Mouse (Mus musculus) spleen, postnatal 10 days (tissue): ENCODE measurements around the gene Cad.
A peak's percentile ranks its signal among the peaks of the same experiment; 100 is the strongest.

Source experiments
- DNase-seq, 2 experiments: peaks; one replicate each; pipeline ENCODE4 v3.0.0; 2021 to 2022; ENCODE audit warnings: low spot score in 2 of 2

Cad gene

DNA sequence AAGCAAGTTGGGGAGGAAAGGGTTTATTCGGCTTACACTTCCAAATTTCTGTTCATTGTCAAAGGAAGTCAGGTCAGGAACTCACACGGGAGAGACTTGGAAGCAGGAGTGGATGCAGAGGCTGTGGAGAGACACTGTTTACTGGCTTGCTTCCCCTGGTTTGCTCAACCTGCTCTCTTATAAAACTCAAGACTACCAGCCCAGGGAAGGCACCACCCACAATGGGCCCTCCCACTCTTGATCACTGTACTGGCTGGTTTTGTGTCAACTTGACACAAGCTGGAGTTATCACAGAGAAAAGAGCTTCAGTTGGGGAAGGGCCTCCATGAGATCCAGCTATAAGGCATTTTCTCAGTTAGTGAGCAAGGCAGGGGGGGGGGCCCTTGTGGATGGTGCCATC, 16.5 kb downstream of the Cad start:
- DNase-seq: no peak

- no peak for DNase-seq
Measured at GRCm38 (mm10) chr5:31071821-31072220, 17.2 kb downstream of the Cad start.

GRCm38 (mm10) chr5:31073176-31073575, 18.6 kb downstream of the Cad start:
- no peak for DNase-seq

GRCm38 (mm10) chr5:31076346-31076745, 21.8 kb downstream of the Cad start:
- DNase-seq: no peak

- DNase-seq: no peak
Measured at GRCm38 (mm10) chr5:31080059-31080794, 25.6 kb downstream of the Cad start.

DNA sequence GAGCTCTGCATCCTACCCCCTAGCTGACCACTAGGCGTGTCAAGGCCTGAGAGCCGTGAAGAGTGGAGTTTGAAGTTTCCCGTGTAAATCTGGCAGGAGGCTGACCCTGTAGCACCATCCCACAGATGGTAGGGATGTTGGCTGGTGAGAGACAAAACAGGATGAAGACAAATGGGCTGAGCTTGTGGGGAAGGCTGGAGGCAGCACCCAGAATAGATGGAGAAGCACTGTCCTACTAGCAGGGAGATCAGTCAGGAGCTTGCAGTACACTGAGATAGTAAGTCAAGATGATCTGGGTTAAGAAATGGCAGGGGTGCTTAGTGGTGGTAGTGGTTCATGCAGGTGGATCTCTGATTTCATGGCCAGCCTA, 26.2 kb downstream of the Cad start:
- DNase-seq: no peak

DNA sequence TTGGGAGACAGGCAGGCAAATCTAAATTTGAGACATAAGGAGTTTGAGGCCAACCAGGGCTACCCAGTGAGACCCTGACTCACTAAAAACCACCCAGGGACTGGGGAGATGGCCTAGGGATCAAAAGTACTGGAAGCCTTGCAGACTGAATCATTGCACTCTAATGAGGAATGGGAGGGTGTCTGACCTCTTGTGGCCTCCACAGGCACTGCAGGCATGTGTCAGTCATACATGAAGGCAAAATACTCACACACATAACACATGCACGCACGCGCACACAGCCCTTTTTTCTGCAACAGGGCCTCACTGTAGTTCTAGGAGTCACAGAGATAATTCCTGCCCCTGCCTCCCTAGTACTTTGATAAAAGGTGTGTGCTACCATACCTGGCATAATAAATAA, 26.8 kb downstream of the Cad start:
- DNase-seq: peak; percentile 42 to 74

DNA sequence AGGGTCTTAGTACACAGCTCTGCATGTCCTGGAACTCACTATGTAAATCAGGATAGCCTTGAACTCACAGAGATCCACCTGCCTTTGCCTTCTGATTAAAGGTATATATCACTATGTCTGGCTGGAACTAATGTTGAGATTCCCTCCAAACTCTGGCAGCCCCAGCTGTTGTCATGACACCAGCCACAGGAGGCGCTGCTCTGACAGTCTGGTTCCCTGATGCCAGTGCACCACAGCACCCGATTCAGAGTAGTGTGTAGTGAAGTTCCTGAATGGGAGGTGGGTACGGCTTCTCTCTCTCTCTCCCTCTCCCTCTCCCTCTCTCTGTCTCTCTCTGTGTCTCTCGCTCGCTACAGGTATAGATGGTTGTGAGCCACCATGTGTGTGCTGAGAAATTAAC, 27.8 kb downstream of the Cad start:
- peak; percentile 45 to 86 for DNase-seq

DNA sequence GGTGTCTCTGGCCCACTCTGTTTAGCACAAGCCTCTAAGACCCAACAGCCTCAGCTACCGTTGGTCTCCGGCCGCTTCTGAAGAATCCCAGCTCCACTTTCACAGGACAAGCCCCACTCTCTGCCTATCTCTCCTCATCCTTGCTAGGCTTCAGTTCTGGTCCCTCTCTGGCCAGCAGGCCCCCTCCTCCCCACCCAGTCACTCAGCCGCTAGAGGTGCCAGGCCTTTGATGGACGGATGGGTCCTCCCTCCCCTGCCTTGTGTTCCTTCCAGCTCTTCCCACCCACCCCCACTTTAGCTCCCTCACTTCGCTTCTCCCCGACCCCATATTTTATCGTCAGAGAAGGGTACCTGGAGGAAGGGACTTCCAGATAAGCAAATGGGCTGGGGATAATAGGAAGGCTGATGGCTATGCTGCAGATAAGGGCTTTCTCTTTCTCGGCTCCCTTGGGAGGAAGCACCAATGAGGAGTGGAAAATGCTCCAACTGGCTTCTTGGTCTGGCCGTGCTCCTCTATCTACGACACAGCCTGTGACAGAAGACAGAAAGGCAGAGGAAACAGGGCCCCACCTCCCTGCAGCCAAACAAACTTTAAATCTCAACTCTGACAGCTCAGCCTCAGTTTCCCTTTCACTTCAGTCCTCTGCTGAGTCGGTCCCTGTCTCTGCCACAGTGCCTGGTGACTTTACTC, 28.5 kb downstream of the Cad start:
- no peak for DNase-seq

- DNase-seq: peak in 1 of 2 experiments; percentile 46
Measured at GRCm38 (mm10) chr5:31083949-31084348, 29.4 kb downstream of the Cad start.

GRCm38 (mm10) chr5:31086606-31087005, 32.0 kb downstream of the Cad start:
- DNase-seq: no peak

DNA sequence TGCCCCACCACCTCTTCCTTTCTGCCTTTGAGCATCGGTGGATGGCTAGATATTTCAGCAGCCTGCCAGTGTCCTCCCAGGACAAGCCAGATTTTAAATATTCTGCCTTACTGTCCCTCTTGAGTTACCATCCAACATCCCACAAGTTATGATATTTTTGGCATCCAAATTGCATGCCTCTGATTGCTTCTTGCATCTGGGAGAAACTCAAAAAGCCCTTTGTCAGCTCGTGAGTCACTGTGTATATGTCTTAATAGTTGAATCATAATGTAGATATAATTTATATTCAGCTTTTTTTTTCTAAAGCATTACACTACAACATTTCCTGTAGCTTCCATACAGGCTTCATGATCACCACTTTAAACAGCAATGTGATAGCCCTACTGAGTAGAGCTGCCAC, 32.6 kb downstream of the Cad start:
- DNase-seq: no peak

DNA sequence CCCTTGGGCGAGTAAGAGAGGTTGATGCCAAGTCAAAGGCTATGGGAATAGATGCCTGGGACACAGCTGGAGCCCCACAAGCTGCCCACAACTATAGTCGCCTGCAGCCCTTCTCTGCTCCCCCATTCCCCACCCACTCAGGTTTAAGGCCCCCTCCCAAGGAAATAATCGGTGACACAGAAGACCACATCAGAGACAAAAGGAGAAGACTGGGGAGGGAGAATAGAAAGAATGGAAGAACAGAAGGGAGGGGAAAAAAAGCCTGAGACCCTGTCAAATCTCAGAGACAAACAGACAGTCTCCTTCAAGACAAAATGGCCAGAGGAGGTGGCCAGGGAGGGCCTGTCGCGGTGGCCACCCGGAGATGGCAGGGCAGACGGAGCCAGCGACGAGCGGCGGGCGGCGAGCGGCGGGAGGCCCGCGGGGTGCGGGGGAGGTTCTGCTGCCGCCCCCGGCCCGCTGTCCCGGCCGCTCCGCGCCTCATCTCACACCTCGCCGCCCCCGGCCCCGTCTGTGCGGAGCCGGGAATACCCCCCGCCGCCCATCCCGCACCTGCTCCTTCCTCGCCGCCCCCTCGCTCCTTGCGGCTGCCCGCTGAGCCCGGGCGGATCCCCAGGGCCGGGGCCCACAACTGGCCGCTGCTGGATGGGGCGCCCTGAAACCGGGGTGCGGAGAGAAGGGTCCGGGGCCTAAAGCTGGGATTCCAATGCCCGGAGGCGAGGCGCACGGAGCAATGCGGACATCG, 37.8 kb downstream of the Cad start:
- DNase-seq: no peak

DNA sequence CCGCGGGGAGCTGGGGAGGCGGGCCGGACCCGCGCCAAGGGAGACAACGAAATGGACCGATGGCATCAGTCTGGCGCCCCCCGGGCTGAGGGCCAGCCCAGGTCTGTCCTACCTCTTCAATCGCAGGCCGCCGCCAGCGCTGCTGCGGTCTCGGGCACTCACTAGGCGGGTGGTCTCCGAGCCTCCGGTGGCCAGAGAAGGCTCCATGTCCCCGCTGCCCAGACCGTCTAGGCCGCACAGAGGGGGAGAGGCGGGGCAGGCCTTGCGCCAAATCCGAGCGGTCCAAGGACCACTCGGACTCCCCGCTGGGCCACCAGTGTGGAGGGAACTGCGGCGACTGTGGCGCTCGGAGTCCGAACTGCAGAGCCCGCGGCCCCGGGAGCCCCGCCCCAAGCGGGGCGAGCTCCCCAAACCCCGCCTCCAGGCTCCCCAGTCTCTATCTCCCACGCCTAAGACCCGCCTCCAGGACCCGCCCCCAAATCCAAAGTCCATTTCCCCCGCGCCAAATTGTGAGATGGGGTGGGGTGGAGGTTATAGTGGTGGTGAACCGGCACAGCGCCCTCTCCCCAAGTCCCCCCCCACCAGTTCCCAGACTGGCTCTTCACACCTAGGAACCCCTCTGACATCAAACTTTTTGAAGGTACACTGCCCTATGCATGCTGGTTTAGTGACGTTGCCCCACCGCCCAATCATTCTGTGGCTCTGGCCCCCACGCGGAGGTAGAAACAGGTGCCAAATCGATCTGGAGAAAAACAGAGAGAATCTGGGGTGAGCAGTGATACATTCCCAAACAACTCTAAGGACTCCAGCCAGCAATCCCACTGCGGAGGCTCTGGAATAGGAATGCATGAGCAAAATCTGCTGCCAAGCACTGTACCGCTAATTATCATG, 38.8 kb downstream of the Cad start:
- DNase-seq: peak in 1 of 2 experiments; percentile 43

DNA sequence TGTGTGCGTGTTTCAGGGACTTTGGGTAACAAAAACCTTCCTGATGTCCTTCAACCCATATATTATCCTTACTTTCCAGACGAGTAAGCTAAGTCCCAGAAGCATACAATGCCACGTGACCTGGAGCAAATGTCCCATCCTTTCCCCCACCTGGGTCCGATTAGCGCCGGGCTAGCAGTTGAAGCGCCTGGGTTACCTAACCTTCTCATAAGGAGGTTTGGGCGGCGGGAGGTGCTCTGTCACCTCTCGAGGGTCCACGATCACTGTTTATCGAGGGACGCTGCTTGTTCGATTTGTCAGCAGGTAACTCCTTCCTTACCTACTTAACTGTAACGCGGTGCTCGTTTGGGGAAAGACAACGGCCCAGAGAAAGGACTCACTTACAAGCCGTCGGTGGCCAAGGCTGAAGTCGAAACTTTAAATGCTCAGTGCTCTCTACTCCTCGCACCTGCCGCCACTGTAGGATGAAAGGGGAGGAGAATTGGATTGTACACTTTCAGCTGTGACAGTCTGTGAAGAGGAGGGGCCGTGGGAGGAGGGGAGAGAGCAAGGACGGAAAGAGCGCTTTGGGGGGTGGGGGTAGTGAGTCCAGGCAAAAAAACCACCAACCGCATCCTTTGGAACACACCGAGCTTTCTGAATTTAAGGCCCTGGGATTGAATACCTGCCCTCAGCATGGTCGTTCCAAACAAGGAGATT, 39.7 kb downstream of the Cad start:
- DNase-seq: no peak

- peak in 1 of 2 experiments; percentile 66 for DNase-seq
Measured at GRCm38 (mm10) chr5:31094799-31095691, 40.5 kb downstream of the Cad start.

DNA sequence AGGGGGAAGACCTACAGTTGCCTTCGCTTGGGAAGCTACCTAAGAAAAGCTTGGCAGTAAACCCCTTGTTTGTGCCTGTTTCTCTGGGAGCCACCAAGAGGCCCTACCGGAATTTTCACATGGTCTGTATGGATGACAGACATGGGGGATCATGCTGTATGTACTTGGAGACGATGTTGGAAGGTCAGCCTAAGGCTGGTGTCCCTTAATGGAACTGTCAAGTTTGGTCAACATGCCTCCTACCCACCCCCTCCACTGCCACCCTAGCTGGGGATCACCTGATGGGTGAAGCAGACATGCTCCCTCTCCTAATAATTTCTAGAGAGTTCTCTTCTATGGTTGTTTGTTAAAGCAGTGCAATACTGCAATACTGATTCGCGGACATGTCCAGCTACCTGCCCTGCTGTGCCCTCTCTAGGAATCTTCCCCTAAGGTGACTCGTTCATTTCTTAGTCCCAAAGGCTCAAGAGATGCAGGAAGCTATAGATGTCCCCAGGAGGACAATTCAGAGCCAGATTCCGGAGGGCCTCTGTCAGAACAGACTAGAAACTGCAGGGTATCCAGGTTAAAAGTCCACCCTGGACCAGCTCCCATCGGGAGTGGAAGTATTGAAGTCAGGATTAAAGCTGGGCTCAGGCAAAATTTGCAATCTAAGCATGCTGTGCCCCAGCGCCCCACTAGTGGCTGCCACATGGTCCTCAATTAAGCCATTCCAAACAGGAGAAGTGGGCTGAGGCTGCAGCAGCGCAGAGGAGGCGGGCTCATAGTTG, 41.3 kb downstream of the Cad start:
- DNase-seq: no peak

DNA sequence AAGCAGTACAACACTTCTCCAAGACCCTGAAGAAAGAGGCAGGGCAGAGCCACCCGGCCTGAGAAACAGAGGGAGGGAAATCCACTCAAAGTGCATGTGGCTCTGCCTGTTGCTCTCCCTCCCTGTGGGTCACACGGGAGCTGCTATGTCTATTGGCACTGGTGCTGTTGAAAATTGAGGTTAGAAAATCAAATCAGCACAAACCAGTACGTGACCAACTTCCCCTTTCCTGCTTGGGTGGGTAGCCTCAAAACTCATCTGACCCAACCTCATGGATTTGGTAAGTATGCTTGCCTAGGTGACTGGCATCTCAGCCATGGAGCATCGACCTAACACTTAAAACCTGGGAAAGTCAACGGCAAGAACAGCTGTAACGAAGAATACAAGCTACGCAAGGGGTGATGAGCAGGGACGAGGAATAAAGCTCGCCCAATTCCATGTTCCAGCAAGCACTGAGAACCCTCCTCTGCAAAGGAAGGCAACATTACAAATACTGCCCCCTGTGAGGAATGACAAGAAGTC, 51.3 kb downstream of the Cad start, which contains the start of gene Dnajc5g:
Gene Dnajc5g (plus strand): TSS at position 472 of the 522 bp plus-strand sequence.
- DNase-seq: no peak

DNA sequence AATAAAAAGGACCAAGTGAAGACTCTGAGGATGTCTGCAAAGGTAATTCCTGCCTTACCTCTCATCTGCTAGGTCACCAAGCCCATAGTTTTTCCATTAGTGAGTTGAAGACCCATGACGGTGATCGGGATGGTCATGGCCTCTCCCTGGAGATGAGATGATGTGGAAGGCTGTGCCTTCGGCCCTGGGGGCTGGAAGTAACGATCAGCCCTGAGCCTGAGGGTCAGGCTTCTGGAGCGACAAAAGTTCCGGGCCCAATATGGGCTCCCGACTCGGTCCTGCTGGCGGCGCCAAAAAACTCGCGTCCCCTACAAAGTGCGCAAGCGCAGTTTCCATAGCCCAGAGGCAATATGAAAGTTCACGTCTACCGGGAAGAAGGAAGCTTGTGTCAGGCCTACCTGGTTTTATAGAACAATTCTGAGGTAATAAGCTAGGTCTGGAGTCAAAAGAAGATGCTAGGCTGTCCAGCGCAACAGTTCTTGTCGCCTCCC, 53.5 kb downstream of the Cad start, which contains the start of gene Slc30a3:
Gene Slc30a3 (minus strand): TSS at position 238 of the 491 bp plus-strand sequence.
- no peak for DNase-seq
